Comparison of ENCODE assay signal across 26 mouse cellular contexts in the genomic region with DNA sequence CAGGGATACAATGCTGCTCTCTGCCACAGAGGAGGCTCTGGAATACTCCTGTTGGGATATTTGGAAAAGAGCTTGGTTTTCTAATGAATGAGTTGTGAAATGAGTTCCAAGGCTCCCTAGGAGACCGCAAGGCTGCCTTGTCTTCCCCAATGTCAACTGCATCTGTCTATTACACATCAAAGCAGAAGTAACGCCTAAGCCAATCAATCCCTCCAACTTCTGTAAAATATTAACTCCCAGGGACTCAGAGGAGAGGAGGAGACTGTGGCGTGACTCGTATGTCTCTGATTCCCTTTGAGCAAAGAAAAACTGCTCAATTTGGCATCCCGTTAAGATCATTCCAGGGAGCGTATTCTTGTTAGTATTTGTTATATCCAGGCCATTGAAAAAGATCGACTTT.
DNase-seq lines count a peak whose midpoint lies in the region; ATAC-seq and TF ChIP-seq lines count a peak whose summit lies in the region.
"Had no signal": no experiment of that assay in that cellular context is flagged by ENCODE, and none has a peak within 500 bp of the region (broad histone marks: within the 10 kb centered on the region; RNA-seq: fewer than 3 reads in every experiment).

No protein-coding gene starts in this region.

- WGBS in kidney, adult 2 months: 30% methylated on average over 7 of the region's 7 CpGs
- 78% methylated on average over 7 of the region's 7 CpGs for WGBS in midbrain, embryonic 11.5 days
- WGBS in midbrain, embryonic 15.5 days: 63% methylated on average over 7 of the region's 7 CpGs

- no peak overlapping the region for H3K9ac ChIP-seq in midbrain, embryonic 11.5 days (ENCODE audit: low read length)
- no peak overlapping the region for H3K9ac ChIP-seq in midbrain, embryonic 15.5 days
- H3K9ac ChIP-seq: embryonic facial prominence, embryonic 15.5 days; heart, embryonic 12.5 days; hindbrain, embryonic 13.5 days; limb, embryonic 15.5 days; lung, embryonic 14.5 days; neural tube, embryonic 15.5 days; stomach, embryonic 15.5 days had no signal

- H3K27me3 ChIP-seq in kidney, adult 2 months (replicated peaks; ENCODE audit: control insufficient read depth, insufficient read depth, low read length): no peaks in the 10 kb centered on the region
- H3K27me3 ChIP-seq in midbrain, embryonic 11.5 days (ENCODE audit: control insufficient read depth, insufficient read depth, low read length): no peaks in the 10 kb centered on the region
- no peaks in the 10 kb centered on the region for H3K27me3 ChIP-seq in midbrain, embryonic 15.5 days (replicated peaks)
- H3K27me3 ChIP-seq: embryonic facial prominence, embryonic 15.5 days; heart, embryonic 12.5 days; hindbrain, embryonic 13.5 days; limb, embryonic 15.5 days; neural tube, embryonic 15.5 days; Patski; stomach, embryonic 15.5 days had no signal

- no peaks in the 10 kb centered on the region for H3K4me1 ChIP-seq in kidney, adult 2 months (ENCODE audit: control insufficient read depth, insufficient read depth, low read length)
- H3K4me1 ChIP-seq in midbrain, embryonic 11.5 days (ENCODE audit: control insufficient read depth, insufficient read depth, low read length): no peaks in the 10 kb centered on the region
- H3K4me1 ChIP-seq in midbrain, embryonic 15.5 days: 0 out of 2 replicates have a peak, but pooled peaks cover 5% of the 10 kb centered on the region
- H3K4me1 ChIP-seq: embryonic facial prominence, embryonic 15.5 days; stomach, embryonic 15.5 days had no signal

- no peak overlapping the region for H3K4me3 ChIP-seq in kidney, adult 2 months (ENCODE audit: insufficient read depth, low read depth, low read length)
- H3K4me3 ChIP-seq in midbrain, embryonic 11.5 days (ENCODE audit: low read depth, low read length): no peak overlapping the region
- H3K4me3 ChIP-seq in midbrain, embryonic 15.5 days: no peak overlapping the region
- H3K4me3 ChIP-seq: embryonic facial prominence, embryonic 15.5 days; forebrain, embryonic 10.5 days; gastrocnemius, adult 2 months; heart, embryonic 12.5 days; hindbrain, embryonic 13.5 days; limb, embryonic 15.5 days; neural tube, embryonic 15.5 days; stomach, embryonic 15.5 days had no signal

- TF ChIP-seq CTCF in kidney, adult 2 months (conservative IDR thresholded peaks at IDR 0.05; ENCODE audit: insufficient read depth, insufficient read length, low read depth, low read length): no peak

- H3K27ac ChIP-seq in kidney, adult 2 months (ENCODE audit: insufficient read depth, low read depth, low read length): no peak overlapping the region
- no peak overlapping the region for H3K27ac ChIP-seq in midbrain, embryonic 11.5 days (ENCODE audit: low read depth, low read length)
- no peak overlapping the region for H3K27ac ChIP-seq in midbrain, embryonic 15.5 days
- H3K27ac ChIP-seq: embryonic facial prominence, embryonic 15.5 days; forebrain, embryonic 10.5 days; gastrocnemius, adult 2 months; hindbrain, embryonic 13.5 days; limb, embryonic 15.5 days; macrophage; neural tube, embryonic 15.5 days; stomach, embryonic 15.5 days had no signal

- no peaks in the 10 kb centered on the region for H3K9me3 ChIP-seq in midbrain, embryonic 11.5 days (ENCODE audit: control insufficient read depth, low read length)
- H3K9me3 ChIP-seq in midbrain, embryonic 15.5 days: no peaks in the 10 kb centered on the region
- H3K9me3 ChIP-seq: embryonic facial prominence, embryonic 15.5 days; forebrain, embryonic 10.5 days; heart, embryonic 12.5 days; hindbrain, embryonic 13.5 days; limb, embryonic 15.5 days; neural tube, embryonic 15.5 days; stomach, embryonic 15.5 days had no signal

- no peak overlapping the region for H3K4me2 ChIP-seq in midbrain, embryonic 11.5 days
- no peak overlapping the region for H3K4me2 ChIP-seq in midbrain, embryonic 15.5 days
- H3K4me2 ChIP-seq: embryonic facial prominence, embryonic 15.5 days; heart, embryonic 12.5 days; hindbrain, embryonic 13.5 days; limb, embryonic 15.5 days; lung, embryonic 14.5 days; neural tube, embryonic 15.5 days; stomach, embryonic 15.5 days had no signal

- no peaks in the 10 kb centered on the region for H3K36me3 ChIP-seq in kidney, adult 2 months (ENCODE audit: control insufficient read depth, insufficient read depth, low read length)
- no peaks in the 10 kb centered on the region for H3K36me3 ChIP-seq in midbrain, embryonic 11.5 days (ENCODE audit: control insufficient read depth, insufficient read depth, low read length)
- no peaks in the 10 kb centered on the region for H3K36me3 ChIP-seq in midbrain, embryonic 15.5 days (replicated peaks)
- H3K36me3 ChIP-seq: embryonic facial prominence, embryonic 15.5 days; forebrain, embryonic 10.5 days; heart, embryonic 12.5 days; hindbrain, embryonic 13.5 days; limb, embryonic 15.5 days; neural tube, embryonic 15.5 days; stomach, embryonic 15.5 days had no signal

- peak; percentile 7 for DNase-seq in adrenal gland, adult 2 months
- DNase-seq in adrenal gland, adult 18-20 months (ENCODE audit: low spot score in 2 of 2): no peak
- peak; percentile 41 for DNase-seq in kidney, adult 2 months
- no peak for DNase-seq in kidney, postnatal 25 days
- peak; percentile 10 for DNase-seq in midbrain, embryonic 11.5 days (ENCODE audit: low spot score, missing footprints)
- peak; percentile 12 for DNase-seq in yolk sac, embryonic 10.5 days (ENCODE audit: low spot score)
- no peak for DNase-seq in right cerebral cortex, postnatal 4 days
- DNase-seq: cerebellum, adult 11 months; cerebellum, postnatal 25 days; gastrocnemius, adult 2 months; heart, postnatal 14 days; lung, embryonic 14.5 days; midbrain, embryonic 14.5 days; right cerebral cortex, postnatal 14 days; thymus, adult 2 months had no signal

- ATAC-seq in midbrain, embryonic 11.5 days (ENCODE audit: low FRiP score): no peak
- no peak for ATAC-seq in midbrain, embryonic 15.5 days (replicated peaks)
- ATAC-seq: inflammation-experienced regulatory T-cells, adult 6 months; Patski had no signal

- no peak for TF ChIP-seq POLR2A in kidney, adult 2 months (IDR thresholded peaks at IDR 0.05; ENCODE audit: low read depth, low read length)

Comparison
In these comparisons a context has a peak if more than half of its experiments do, and no peak if none do; other contexts are left out.
1. DNase-seq: peak in adrenal gland, adult 2 months (single experiment), kidney, adult 2 months (single experiment), midbrain, embryonic 11.5 days (single experiment) and yolk sac, embryonic 10.5 days (single experiment); none in adrenal gland, adult 18-20 months (0 of 2), kidney, postnatal 25 days (0 of 2) and right cerebral cortex, postnatal 4 days (single experiment).